Mouse (Mus musculus) left cerebral cortex, adult 11 months (tissue): ENCODE results near the gene Hivep3.

Source experiments
- DNase-seq: peaks from one replicate; pipeline ENCODE4 v3.0.0; 2022; ENCODE audit warnings: low spot score

Hivep3 gene

GRCm38 (mm10) chr4:119733184-119733880 is at the start of gene Hivep3:
Hivep3 (plus strand) TSS chr4:119733784.
- peak; percentile 97 for DNase-seq

- no peak for DNase-seq
Observed at GRCm38 (mm10) chr4:119685746-119686145, 47.8 kb upstream of the Hivep3 start.

DNA sequence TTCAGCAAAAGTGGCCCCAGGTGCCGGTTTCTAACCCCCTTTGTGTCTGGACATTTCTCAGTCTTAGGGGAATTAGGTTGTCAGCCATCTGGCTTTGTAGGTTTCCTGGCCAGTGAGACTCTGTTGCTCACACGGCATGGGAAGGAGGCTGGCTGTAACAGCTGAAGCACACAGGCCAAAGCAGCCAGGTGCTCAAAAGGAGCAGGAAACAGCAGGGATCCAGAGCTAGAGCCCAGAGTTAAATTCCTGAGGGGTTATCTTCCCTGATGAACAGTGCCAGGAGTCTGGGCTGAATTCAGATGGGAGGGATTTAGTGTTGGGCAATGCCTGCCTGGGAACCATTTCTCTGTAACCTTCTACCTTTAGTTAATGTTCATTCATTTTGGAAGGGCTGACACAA is 35.2 kb upstream of the Hivep3 start:
- DNase-seq = no peak

GRCm38 (mm10) chr4:119701269-119701954 is 32.2 kb upstream of the Hivep3 start:
- DNase-seq = no peak

- no peak for DNase-seq
Observed at GRCm38 (mm10) chr4:119703965-119704364, 29.6 kb upstream of the Hivep3 start.

- DNase-seq = no peak
Observed at GRCm38 (mm10) chr4:119707326-119707725, 26.3 kb upstream of the Hivep3 start.

DNA sequence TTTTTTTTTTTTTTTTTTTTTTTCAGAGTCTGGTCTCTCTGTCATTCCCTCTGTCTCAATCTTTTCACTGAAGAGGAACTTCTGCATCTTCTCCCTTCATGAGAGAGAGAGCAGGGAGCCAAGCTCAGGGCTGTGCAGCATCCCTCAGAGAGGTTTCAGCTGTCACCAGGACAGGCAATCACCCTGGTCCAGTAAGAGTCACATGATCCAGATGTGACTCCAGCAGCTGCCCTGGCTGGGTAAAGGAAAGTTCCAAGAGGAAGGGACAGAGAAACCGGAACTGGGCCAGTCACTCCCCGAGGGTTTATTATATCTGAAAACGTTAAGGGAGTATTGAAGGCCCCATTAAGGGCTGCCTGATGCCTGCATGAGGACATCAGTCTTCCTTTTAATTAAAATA is 25.8 kb upstream of the Hivep3 start:
- no peak for DNase-seq

- DNase-seq = no peak
Observed at GRCm38 (mm10) chr4:119710208-119710607, 23.4 kb upstream of the Hivep3 start.

GRCm38 (mm10) chr4:119717443-119717842 is 16.1 kb upstream of the Hivep3 start:
- no peak for DNase-seq

DNA sequence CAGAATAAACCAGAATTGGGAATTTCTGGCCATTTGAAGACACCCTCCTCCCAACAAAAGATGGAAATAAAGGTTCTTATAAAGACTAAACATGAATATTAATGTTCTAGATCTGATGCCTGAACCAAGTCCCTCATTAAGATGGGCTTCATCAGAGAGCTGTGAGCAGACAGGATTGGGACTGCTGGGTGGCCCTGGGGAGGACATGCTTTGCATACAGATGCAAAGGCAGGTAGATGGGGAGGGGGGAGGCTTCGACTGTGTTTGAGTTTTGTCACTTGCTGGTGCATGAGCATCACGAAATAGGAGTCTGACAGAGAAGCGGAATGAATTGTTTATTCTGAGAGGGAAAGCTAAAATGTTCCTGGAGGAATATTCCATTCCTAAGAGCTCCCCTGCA is 12.1 kb upstream of the Hivep3 start:
- DNase-seq = no peak

GRCm38 (mm10) chr4:119726074-119726473 is 7.5 kb upstream of the Hivep3 start:
- DNase-seq = no peak

GRCm38 (mm10) chr4:119727871-119728270 is 5.7 kb upstream of the Hivep3 start:
- no peak for DNase-seq

DNA sequence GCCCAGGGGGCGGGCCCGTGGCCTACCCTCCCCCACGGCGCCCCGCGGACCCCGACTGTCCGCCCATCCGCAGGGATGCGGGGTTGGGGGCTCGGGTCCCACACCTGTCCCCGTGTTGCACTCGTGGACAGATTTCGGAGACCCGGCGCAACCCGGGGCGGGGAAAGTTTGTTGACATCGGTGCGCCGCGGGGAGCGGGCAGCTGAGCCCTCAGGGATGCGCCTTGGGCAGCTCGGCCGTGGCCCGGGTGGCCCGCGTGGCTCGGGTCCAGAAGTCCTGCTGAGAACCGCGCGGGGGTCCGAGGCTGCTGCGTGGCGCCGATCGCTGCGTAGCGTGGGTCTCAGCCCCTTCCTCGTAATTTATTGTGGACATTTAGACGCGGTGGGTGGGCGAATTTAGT is 358 bp downstream of the Hivep3 start:
- DNase-seq = peak; percentile 15

DNA sequence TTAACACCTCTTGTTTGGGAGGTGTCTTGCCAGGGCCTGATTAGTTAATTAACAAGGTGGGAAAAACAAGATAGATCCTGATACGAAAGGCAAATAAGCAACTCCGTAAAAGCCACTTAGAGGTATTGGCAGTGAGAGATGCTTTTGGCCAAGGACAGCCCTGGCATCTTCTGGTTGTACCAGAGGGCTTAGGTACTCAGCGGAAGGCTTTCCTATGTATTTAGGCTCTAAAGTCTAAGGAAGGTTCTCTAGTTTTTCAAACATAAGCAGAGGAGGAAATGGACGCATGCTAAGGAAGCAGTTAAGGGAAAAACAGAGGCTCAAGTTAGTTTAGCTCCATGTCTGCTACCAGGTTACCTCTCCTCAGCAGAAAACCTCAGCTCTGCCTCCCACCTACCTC is 768 bp downstream of the Hivep3 start:
- DNase-seq = no peak

DNA sequence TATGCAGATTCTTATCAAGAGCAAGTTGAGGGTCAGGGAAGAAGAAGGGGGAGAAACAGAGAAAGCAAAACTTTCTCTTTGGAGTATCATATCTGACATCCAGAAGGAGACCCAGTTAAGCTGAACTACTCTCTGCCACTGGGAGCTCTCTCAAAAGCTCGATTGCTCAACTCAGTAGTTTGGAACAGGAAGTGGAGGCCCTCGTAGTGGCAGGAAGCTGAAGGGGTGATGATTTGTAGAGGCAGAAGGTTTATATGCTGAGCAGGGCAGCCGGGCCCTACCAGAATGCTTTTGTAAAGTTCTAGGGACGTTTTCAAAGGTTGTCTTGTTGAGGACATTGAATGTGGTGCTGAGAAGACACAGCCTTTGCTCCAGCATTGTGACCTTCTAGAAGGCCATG is 5.1 kb downstream of the Hivep3 start:
- no peak for DNase-seq

DNA sequence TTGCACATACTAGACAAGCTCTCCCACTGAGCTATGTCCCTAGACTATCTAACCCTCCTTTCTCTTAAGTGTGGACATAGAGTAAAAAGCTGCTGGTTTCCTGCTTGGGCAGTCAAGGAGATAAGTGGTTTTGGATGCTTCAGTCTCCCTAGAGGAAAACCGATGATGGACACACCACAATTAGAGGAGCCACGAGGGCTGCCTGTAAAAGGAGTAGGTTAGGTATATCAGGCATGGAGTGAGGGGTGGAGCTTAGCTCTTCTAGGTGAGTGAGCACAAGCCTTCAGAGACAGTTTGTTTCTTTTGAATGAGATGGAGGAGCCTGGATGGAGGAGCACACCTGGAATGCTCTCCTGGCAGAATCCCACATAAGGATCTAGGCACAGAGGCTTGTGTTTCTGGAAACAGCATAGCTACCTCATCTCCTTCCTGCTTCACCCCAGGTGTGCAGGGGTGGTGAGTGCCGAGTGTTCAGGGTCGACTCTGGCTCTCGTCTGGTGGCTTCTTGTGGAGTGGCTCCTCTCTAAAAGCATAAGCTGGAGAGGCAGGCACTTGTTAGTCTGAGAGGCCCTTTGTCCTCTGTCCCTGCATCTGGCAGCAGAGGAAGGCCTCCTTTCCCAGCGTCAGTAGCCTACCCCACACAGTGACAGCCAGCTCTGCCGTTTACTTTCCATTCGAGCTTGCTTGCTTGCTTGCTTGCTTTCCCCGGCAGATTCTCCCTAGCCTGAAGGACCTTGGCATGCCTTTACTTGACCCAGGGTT is 5.9 kb downstream of the Hivep3 start:
- no peak for DNase-seq

GRCm38 (mm10) chr4:119748341-119748740 is 14.8 kb downstream of the Hivep3 start:
- no peak for DNase-seq

DNA sequence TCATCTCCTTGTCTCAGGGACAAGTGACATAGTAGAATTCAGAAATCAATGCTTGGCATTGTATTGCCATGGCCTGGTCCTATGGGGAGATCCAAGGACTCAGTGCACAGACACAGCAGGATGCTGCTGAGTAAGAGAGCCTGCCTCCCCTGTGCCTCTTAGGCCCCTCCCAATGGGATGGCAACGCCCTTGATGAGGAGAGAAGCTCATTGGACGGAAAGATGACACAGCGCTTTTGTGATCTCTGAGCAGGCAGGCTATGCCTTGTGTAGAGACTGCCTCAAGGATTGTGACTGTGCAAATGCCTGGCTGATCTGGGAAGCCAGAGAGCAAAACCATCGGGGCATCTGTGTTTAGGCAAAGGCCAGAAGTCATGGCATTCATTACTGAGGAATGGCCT is 16.6 kb downstream of the Hivep3 start:
- DNase-seq = no peak

DNA sequence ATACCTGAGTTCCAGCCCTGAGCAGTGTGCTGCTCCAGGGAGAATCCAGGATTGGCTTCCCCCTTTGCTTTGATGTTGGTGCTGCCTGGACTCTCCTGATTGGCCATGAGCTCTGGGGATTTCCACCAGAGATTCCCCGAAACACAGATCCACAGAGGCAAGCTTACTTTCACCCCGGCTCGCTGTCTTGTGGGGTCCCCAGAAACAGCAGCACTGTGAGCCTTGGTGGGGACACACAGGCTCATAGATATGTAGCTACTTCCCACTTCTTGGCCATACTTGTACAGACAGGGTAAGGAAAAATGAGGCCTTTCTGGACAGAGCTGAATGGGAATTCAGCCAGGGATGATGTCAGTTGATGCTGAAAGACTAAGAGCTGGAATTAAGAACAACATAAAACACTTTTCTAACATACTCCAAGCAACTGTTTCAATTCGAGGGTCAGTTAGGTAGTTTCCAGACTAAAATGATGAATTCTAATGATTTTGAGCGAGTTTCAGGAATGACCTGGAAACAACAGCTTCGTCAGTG is 17.2 kb downstream of the Hivep3 start:
- no peak for DNase-seq

GRCm38 (mm10) chr4:119751408-119752006 is 17.9 kb downstream of the Hivep3 start:
- DNase-seq = no peak

DNA sequence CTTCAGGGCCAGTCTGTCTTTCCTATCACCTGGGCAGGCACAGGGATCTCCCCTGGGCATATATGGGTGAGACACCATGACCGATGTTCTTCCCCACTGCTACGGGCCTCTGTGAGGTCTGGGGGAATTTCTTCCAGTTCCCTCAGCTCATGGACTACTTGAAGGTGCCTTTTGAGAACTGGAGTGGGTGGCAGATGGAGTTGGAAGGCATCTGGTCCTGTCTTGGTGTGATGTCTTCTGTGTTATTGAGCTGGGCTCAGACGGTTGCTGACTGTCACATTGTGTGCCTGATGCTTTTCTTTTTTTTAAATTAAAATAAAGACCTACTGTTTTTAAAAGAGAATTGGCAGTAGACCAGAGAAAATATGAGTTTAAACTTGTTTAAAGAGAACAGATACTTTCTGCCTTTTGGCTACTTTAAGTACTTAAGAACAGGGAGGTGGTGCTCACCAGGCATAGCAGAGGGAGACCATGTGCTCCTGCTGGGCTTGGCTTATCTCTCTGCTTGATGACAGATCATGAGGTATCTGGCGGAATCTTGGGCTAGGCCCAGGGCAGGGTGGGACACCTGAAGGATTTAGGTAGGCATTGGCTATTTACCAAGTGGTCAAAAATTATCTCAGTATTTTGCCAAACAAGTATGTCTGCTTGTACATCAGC is 26.1 kb downstream of the Hivep3 start:
- DNase-seq = peak; percentile 47

DNA sequence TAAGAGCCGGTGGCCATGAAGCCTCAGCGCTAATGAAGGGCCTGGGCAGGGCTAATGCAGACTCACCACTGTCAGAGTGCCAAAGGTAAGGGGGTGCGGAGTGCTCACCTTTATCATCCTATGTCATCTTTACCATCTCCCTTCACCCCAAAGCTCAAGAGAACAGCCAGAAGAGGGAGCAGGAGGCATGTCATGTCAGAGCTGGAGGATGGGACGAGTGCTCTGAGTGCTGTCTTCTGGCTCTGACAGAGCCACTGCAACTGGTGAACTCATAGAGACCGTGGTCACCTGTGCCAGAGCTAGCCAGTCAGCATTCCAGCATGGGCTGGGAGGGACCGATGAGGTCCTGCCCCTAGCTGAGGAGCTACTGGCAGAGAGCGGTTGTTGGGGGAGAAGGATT is 27.2 kb downstream of the Hivep3 start:
- DNase-seq = no peak
